Mouse (Mus musculus) cortical plate, adult 2 months (tissue): ENCODE data around the gene Alkbh7. TPM values are rescaled to one million over a fixed set of nuclear protein-coding genes. Genes with fewer than 3 reads are reported as not detected.

Experiments used
- H3K27ac ChIP-seq: fragments of 200-500 bp; 2 replicates; pipeline ENCODE4 v1.5.1; 2012; ENCODE audit warnings: low read length, control low read depth, inconsistent platforms; ENCODE audit not compliant: insufficient read depth
- H3K4me1 ChIP-seq: fragments of 200-500 bp; 2 replicates; pipeline ENCODE4 v1.6.1; 2011; ENCODE audit warnings: low read length; ENCODE audit not compliant: control insufficient read depth, insufficient read depth
- H3K4me3 ChIP-seq: fragments of 200-500 bp; 2 replicates; pipeline ENCODE4 v1.5.1; 2011; ENCODE audit warnings: mild to moderate bottlenecking, low read length, control low read depth; ENCODE audit not compliant: insufficient read depth
- CTCF ChIP-seq: fragments of 200-500 bp; IDR thresholded peaks from 2 replicates; pipeline ENCODE4 v1.5.1; 2011; ENCODE audit warnings: mild to moderate bottlenecking, control low read depth, low read length; ENCODE audit not compliant: insufficient read depth; ENCODE audit errors: extremely low read depth
- POLR2A ChIP-seq: fragments of 200-500 bp; IDR thresholded peaks from 2 replicates; pipeline ENCODE4 v1.6.1; 2011; ENCODE audit warnings: mild to moderate bottlenecking, low read length, control low read depth; ENCODE audit not compliant: insufficient read depth; ENCODE audit errors: extremely low read depth
- polyA plus RNA-seq: library from polyadenylated mRNA; depleted of rRNA; stranded (reverse); fragments of >200 nt; gene quantifications from 2 replicates; pipeline ENCODE4 v1.2.3, GENCODE M21; 2012

Alkbh7 gene
- polyA plus RNA-seq, 1 experiment = 35.4 TPM

- Histone ChIP-seq H3K4me3 (no peak overlapping the region), H3K27ac (no peak overlapping the region), H3K4me1 (no peaks in the 10 kb centered on the region)
- TF ChIP-seq CTCF (no peak), POLR2A (no peak)
Measured at GRCm38 (mm10) chr17:57019693-57020092, 22.6 kb downstream of the Alkbh7 start.

DNA sequence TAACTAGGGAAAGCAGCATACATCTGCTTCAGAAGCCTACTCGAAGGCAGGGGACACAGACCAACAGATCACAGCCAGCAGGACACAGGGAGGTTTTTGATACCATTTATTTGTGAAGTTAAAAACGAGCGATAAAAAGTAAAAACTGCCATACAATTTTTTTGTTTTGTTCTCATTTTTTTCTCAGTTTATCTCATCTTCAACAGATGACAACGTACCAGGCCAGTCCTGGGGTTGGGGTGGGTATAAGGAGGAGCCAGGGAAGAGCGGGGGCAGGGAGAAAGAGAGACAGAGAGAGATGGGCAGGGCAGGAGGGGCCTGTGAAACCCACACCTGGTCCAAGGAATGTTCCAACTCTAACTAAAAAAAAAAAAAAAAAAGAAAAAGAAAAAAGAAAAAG, 23.8 kb downstream of the Alkbh7 start:
- no peak overlapping the region for H3K27ac ChIP-seq
- no peaks in the 10 kb centered on the region for H3K4me1 ChIP-seq
- H3K4me3 ChIP-seq = no peak overlapping the region
- TF ChIP-seq CTCF (no peak), POLR2A (no peak)

GRCm38 (mm10) chr17:57027471-57027870, 30.3 kb downstream of the Alkbh7 start:
- H3K27ac ChIP-seq = no peak overlapping the region
- H3K4me1 ChIP-seq = peaks cover 4% of the 10 kb centered on the region
- no peak overlapping the region for H3K4me3 ChIP-seq
- TF ChIP-seq POLR2A (no peak), CTCF (no peak)

- Histone ChIP-seq H3K4me1 (peaks cover 4% of the 10 kb centered on the region), H3K27ac (no peak overlapping the region), H3K4me3 (peak overlapping the region; percentile 21)
- TF ChIP-seq POLR2A = no peak
- TF ChIP-seq CTCF = no peak
Measured at GRCm38 (mm10) chr17:57029691-57030090, 32.6 kb downstream of the Alkbh7 start.

GRCm38 (mm10) chr17:57030931-57031660, 34.0 kb downstream of the Alkbh7 start, which contains the start of gene Khsrp:
Khsrp (minus strand) TSS chr17:57031522.
- Histone ChIP-seq H3K4me1 (peaks cover 4% of the 10 kb centered on the region), H3K4me3 (peak within 1 kb of the TSS; percentile 79), H3K27ac (peak within 1 kb of the TSS; percentile 60)
- no peak for TF ChIP-seq CTCF
- peak; percentile 46; the same call in 1 of the 2 replicates for TF ChIP-seq POLR2A

DNA sequence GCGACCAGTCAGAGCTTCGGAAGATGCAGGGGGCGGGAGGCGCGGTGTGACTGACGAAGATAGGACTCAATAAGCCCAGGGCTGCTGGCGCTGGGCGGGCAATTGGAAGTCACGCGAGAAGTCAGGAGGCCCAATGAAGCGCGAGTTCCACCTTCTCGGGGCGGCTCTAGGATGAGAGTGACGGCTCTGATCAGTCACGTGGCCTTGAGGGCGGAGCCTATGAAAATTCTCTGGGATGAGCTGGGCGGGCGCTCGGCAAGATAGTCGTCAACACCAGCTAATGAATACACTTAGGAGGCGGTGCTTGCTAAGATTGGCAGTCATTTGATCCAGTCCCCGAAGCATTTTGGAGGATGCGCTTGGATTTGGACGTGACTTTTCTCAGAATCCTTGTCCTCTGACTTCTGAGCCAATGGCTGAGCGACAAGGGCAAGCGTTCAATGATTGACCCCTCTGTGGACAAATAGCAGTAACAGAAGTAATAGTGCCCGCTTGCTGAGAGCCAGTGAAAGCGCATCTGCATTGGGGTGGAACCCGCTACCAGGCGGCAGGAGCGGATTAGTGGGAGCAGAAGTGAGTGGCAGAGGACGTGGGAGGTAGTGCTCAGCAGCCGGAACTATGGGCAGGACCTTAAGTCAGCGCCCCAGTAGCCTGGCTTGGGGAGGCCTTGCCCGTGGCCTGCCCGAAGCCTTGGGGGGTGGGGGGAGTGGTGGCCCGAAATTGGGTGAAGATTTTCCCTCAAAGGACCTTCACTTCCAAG, 34.7 kb downstream of the Alkbh7 start:
- Histone ChIP-seq H3K27ac (peak overlapping the region; percentile 46), H3K4me3 (peak overlapping the region; percentile 4; the same call in 1 of the 2 replicates)
- TF ChIP-seq CTCF = no peak
- TF ChIP-seq POLR2A = peak; percentile 94

DNA sequence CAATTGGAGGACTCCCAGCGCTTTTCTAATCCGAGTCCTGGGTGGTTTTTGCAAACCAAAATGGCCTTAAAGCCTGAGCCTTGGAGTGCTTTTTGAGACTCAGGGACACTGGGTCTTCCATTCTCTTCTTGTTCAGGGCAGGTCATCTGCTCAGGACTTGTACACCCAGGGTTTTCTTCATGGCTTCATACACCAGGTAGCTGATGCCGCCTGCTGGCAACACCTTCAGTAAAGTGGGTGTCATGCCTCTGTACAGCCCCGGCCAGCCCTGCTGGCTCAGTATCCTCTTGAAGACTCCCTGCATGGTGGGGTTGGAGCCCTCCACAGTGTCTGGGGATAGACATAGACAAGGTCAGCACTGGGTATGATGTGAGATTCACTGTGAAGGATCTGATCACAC, 35.7 kb downstream of the Alkbh7 start:
- Histone ChIP-seq H3K4me3 (no peak overlapping the region), H3K4me1 (peaks cover 4% of the 10 kb centered on the region), H3K27ac (no peak overlapping the region)
- TF ChIP-seq POLR2A (no peak), CTCF (no peak)

More for the DNA sequence above, 34.7 kb downstream of the Alkbh7 start:
- peaks cover 4% of the 10 kb centered on the region for H3K4me1 ChIP-seq

- TF ChIP-seq CTCF (no peak), POLR2A (no peak)
- Histone ChIP-seq H3K4me1 (0 out of 2 replicates have a peak, but pooled peaks cover 1% of the 10 kb centered on the region), H3K4me3 (no peak overlapping the region), H3K27ac (no peak overlapping the region)
Measured at GRCm38 (mm10) chr17:57038978-57039377, 41.8 kb downstream of the Alkbh7 start.

- no peak within 1 kb of the TSS for H3K27ac ChIP-seq
- no peak within 1 kb of the TSS for H3K4me3 ChIP-seq
- TF ChIP-seq POLR2A (no peak), CTCF (no peak)
- 0 out of 2 replicates have a peak, but pooled peaks cover 1% of the 10 kb centered on the region for H3K4me1 ChIP-seq
Measured at GRCm38 (mm10) chr17:57041554-57041953, 44.4 kb downstream of the Alkbh7 start, which contains the start of gene Slc25a41. Slc25a41 (minus strand) TSS chr17:57041654.
